Mouse (Mus musculus) thymus, postnatal 25 days (tissue): ENCODE measurements around the gene Zfp472.

Experiments
- DNase-seq: peaks from one replicate; pipeline ENCODE4 v3.0.0; 2022

The Zfp472 gene

GRCm38 (mm10) chr17:32965623-32966290, at the start of gene Zfp472:
TSS of gene Zfp472 (plus strand) at chr17:32965814.
- DNase-seq: peak; percentile 91

GRCm38 (mm10) chr17:32916075-32916474, 49.5 kb upstream of the Zfp472 start:
- DNase-seq: no peak

- DNase-seq: no peak
Observed at GRCm38 (mm10) chr17:32917131-32917530, 48.5 kb upstream of the Zfp472 start, which contains the start of gene Cyp4f14. TSS of gene Cyp4f14 (minus strand) at chr17:32917342.

DNA sequence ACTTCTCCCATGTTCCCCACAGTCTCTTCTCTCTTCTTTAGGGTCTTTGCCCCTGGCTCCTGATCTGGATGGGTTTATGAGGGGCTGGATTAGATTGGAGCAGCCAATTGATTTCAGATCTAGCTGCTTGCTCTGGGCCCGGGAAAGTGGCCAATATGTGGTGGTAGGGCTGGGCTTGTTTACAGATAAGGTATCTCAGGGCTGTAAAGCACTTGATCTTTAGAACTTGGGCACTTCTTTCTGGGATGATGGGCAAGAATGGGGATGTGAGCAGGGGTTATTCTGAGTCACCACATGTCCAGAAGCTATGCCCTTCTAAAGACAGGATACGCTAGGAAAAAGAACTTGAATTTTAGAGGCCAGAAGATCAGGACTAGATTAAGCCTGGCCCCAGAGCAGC, 46.5 kb upstream of the Zfp472 start:
- DNase-seq: no peak

GRCm38 (mm10) chr17:32923681-32924080, 41.9 kb upstream of the Zfp472 start:
- DNase-seq: no peak

GRCm38 (mm10) chr17:32924658-32925312, 40.8 kb upstream of the Zfp472 start:
- DNase-seq: peak; percentile 71

DNA sequence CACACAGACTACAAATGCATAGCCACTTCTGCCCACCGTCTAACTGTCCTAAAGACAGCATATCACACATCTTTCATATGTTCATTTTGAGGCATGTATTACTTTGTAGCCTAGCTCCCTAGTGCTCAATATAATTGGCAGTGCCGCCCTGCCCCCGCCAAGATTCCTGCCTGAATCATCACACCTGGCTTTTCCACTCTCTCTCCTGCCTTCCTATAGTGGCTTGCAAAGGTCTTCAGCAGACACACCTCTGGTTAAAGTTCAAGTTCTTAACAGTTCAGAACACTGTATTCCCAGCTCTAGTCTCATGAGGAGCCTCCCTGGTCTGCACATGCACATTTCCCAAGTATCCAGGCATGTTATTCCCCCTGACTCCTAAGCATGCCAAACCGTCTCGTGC, 37.8 kb upstream of the Zfp472 start:
- DNase-seq: no peak

GRCm38 (mm10) chr17:32939831-32940230, 25.8 kb upstream of the Zfp472 start:
- DNase-seq: no peak

DNA sequence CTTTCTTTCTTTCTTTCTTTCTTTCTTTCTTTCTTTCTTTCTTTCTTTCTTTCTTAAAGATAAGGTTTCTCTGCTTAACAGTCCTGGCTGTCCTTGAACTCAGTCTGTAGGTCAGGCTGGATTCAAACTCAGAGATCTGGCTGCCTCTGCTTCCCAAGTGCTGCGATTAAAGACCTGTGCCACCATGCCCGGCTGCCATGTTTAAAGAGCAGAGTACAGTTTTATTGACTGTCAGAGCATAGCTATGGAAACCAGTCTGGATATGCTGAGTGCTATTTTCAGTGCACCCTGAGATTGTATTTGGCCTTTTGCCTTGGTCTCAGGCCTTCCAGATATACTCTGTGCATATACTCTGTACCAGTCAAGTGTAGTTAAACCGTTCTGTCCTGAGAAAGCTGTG, 22.0 kb upstream of the Zfp472 start:
- no peak for DNase-seq

- no peak for DNase-seq
Observed at GRCm38 (mm10) chr17:32944402-32945035, 21.1 kb upstream of the Zfp472 start.

DNA sequence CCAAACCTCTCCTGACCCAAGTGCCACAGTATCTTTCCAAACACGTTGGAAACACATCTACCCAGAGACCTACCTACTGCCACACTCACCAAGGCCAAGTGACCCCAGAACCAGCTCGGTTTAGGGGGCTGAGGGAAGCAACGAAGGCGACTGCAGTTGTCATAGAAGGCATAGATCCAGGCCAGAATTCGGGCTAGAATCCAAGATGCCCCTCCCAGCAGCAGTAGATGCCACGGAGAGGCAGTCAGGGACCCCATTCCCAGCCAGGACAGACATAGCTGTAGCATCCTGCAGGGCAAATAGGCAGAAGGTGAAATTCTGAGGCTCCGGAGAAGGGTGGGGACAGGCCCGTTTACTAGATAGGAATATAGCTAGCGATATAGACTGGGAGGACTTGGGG, 18.9 kb upstream of the Zfp472 start:
- DNase-seq: no peak

- peak; percentile 94 for DNase-seq
Observed at GRCm38 (mm10) chr17:32947215-32947914, 18.2 kb upstream of the Zfp472 start, which contains the start of gene Cyp4f13. TSS of gene Cyp4f13 (minus strand) at chr17:32947402.

GRCm38 (mm10) chr17:32950136-32950535, 15.5 kb upstream of the Zfp472 start:
- no peak for DNase-seq

GRCm38 (mm10) chr17:32951006-32951405, 14.6 kb upstream of the Zfp472 start:
- DNase-seq: no peak

GRCm38 (mm10) chr17:32951441-32951840, 14.2 kb upstream of the Zfp472 start:
- DNase-seq: peak; percentile 80

- DNase-seq: no peak
Observed at GRCm38 (mm10) chr17:32965253-32965622, 376 bp upstream of the Zfp472 start.

- no peak for DNase-seq
Observed at GRCm38 (mm10) chr17:32981361-32981760, 15.7 kb downstream of the Zfp472 start.

DNA sequence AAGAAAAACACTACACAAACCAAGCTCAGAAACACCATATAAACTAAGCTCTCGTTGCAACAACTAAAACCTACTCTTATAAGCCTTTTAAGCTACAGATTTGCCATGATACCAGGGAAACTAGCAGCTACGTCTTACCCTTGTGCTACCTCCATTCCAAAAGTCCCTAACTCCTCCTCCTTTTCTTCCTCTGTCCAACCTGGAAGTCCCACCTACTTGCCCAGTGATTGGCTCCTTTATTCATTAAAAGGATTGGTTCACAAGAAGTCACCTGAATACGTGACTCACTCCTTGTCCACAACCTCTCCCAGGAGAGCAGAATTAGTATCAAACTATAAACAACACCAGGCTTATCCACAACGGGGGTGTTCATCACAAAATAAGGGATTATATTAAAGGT, 20.7 kb downstream of the Zfp472 start:
- DNase-seq: no peak

GRCm38 (mm10) chr17:32991965-32992698, 26.5 kb downstream of the Zfp472 start:
- peak; percentile 25 for DNase-seq

DNA sequence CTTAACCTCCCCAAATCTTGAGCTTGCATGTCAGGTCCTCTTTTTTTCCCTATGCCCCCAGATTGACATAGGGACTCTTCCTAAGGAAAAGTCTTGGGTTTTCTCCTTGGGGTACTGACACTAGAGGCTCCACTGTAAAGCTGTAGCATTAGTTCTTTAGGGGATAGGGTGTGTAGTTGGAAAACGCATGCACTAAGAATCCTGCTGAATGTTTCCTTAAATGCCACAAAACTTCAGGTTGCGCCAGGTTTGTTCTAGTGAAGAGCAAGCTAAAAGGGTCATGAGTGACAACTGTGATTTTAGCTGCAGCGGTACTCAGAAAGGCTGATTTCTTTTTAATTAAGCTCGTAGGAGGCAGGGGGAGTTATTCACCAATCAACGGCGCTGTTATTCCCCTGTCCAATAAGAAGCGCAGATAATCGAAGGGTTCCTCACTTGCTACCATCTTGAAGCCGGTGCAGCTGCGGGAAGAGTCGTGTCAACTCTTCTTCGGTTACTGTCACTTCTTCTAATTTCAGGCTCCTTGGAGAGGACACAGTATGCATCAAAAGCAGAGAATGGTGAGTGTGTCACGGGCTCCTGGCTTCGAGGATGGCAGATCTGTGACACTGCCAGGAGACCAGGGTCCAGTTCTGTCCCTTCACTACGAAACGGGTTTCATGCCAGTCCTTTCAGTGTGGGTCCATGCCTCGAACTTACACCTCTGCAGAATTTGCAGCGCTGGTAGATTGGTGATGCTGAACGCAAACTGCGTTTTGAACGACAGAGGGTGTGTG, 27.3 kb downstream of the Zfp472 start, which contains the start of gene Zfp952:
Gene Zfp952 (plus strand): TSS at position 431 of the 776 bp plus-strand sequence.
- DNase-seq: peak; percentile 83

- DNase-seq: no peak
Observed at GRCm38 (mm10) chr17:32998492-32998891, 32.9 kb downstream of the Zfp472 start.

DNA sequence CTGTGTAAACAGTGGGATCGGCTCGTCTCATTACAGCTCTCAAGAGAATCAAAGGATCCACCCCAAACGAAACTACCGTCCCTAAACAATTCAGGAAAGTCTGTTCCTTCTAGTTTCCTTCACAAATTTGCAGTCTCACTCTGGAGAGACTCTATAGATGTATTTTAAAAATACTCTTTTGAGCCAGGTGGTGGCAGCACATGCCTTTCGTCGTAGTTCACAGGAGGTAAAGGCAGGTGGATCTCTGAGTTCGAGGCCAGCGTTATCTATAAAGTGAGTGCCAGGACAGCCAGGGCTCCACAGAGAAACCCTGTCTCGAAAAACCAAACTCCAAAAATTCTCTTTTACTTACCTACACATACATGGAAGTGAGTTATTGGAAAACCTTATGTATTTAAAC, 42.7 kb downstream of the Zfp472 start:
- DNase-seq: peak; percentile 26
